Mouse (Mus musculus) left cerebral cortex, postnatal 36 days (tissue): ENCODE data around the gene Cotl1. TPM values are rescaled to one million over a fixed set of nuclear protein-coding genes. Genes with fewer than 3 reads are reported as not detected.

Experiments
- DNase-seq, 2 experiments: peaks; one replicate each; pipeline ENCODE4 v3.0.0; 2021 to 2022; ENCODE audit warnings: low spot score in 2 of 2, mixed read lengths in 1 of 2
- intact Hi-C: fragments of 180-260 bp; cut with DNase I; formaldehyde crosslinking; loops from one replicate; pipeline ENCODE4 v1.15.1; 2025
- total RNA-seq, 2 experiments: library from RNA; stranded (reverse); gene quantifications; 2 replicates each; pipeline ENCODE4 v1.2.3; 2021

Cotl1 gene
- total RNA-seq, 2 experiments from 2014 or later, result 56.9 to 57.0 TPM

- no peak for DNase-seq
- intact Hi-C loops, result loop anchor here (5.0 kb wide), 1 partner anchor 335 kb away; no protein-coding TSS in a partner anchor
These were observed 62.6 kb downstream of the Cotl1 start for GRCm38 (mm10) chr8:119777765-119778164.

DNA sequence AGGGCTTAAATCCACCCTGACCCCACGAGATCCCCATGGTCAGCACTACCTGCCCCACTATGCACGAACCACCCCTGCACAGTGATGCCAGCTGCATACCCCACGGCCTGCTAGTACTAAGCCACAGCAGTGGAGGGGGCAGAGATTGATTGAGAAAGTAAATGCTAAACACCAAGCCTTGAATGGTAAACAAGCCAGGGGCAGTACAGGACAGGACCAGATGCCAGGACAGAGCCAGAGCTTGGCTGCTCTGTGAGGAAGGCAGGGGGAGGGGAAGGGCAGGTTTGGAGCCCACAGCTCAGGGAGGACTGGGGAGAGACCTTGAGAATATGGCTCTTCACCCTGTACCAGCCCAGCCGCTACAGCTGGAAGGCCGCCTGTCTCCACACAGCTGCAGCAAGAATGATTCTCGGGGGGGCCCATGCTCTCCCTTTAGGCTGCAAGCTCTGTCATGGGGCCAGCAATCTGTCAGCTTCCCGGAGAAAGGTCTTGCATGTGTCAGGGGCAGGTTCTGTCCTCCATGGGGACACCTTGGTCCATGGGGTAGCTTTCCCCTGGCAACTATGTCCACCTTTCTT lies 63.6 kb downstream of the Cotl1 start:
- intact Hi-C loops, result loop anchor here (5.0 kb wide), 1 partner anchor 334 kb away; no protein-coding TSS in a partner anchor
- DNase-seq, result no peak

DNA sequence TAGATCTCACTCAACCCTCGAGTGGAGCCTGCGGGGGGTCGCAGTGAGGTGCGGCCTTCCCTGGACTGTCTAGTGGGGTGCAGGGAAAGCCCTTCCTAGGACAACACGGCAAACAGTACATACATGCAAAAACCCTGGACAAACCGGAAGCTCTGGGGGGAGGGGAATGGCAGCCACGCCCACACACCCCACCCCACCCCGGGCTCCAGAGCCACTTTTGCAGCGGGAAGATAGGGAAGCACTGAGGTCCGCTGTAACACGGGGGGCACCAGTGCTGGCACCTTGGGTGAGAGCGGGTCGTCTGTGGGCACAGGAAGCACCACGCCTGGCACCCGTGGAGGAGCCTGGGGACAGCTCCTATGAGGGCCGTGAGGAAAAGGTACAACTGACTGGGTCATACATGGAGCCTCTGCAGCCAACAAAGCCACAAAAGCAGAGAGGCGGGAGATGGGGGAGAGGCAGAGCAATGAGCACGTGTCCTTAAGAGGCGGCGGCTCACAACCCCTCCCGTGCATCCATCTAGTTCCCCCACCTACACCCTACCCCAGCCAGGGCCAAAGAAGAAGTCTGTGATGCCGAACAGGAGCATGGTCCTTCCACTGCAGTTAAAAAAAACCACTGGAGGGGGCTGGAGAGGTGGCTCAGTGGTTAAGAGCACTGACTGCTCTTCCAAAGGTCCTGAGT lies 74.4 kb downstream of the Cotl1 start:
- DNase-seq, result no peak
- intact Hi-C loops, result no loop called here

GRCm38 (mm10) chr8:119765311-119765710 lies 75.0 kb downstream of the Cotl1 start:
- DNase-seq, result no peak
- intact Hi-C loops, result no loop called here

- intact Hi-C loops, result no loop called here
- no peak for DNase-seq
These were observed 77.8 kb downstream of the Cotl1 start for GRCm38 (mm10) chr8:119762226-119763220.

- no peak for DNase-seq
- intact Hi-C loops, result no loop called here
These were observed 78.7 kb downstream of the Cotl1 start for GRCm38 (mm10) chr8:119761692-119762091.

Other genes starting within 250 kb of the Cotl1 start
- gene Taf1c, start 235.3 kb downstream of the Cotl1 start, total RNA-seq, result 10 to 100 TPM; 10.1 to 10.3 TPM
- gene Adad2, start 227.8 kb downstream of the Cotl1 start, total RNA-seq, result under 1 TPM in 1 of 2 experiments, not detected in 1; 0.15 TPM
- gene Kcng4, start 204.9 kb downstream of the Cotl1 start, total RNA-seq, result 1 to 10 TPM; 3.1 to 3.7 TPM
- gene Wfdc1, start 174.2 kb downstream of the Cotl1 start, total RNA-seq, result 10 to 100 TPM in 1 of 2 experiments, 1 to 10 TPM in 1; 7.3 to 10.7 TPM
- gene Atp2c2, start 140.5 kb downstream of the Cotl1 start, total RNA-seq, result 1 to 10 TPM; 2.0 to 2.6 TPM
- 10 to 100 TPM; 14.3 to 14.5 TPM for gene Tldc1, start 62.1 kb downstream of the Cotl1 start, total RNA-seq
- gene Klhl36, start 21.7 kb upstream of the Cotl1 start, total RNA-seq, result 1 to 10 TPM; 6.9 to 7.5 TPM
- gene Usp10, start 69.8 kb upstream of the Cotl1 start, total RNA-seq, result 10 to 100 TPM; 80.6 to 96.0 TPM
- 10 to 100 TPM; 10.3 to 10.6 TPM for gene Gm20388, start 70.3 kb upstream of the Cotl1 start, total RNA-seq
- 1 to 10 TPM; 1.9 to 2.8 TPM for gene Crispld2, start 151.9 kb upstream of the Cotl1 start, total RNA-seq